Mouse (Mus musculus) heart, embryonic 12.5 days (tissue): Measurements from ENCODE around the gene Lcp2. TPM values are rescaled to one million over a fixed set of nuclear protein-coding genes. Genes with fewer than 3 reads are reported as not detected.
"Not testable (repeated sequence)": the region's sequence is repeated elsewhere in the genome, so short reads cannot be mapped to it uniquely, and the experiment has no call there.

Source experiments
- ATAC-seq: fragments of 200-750 bp; cut with Nextera tagmentation; 2 replicates; pipeline ENCODE4 v1.8.0; 2017; ENCODE audit warnings: moderate TSS enrichment, moderate library complexity; ENCODE audit not compliant: insufficient number of reproducible peaks, low FRiP score
- H3K27ac ChIP-seq: fragments of 300-500 bp; sonication (generic); 2 replicates; pipeline ENCODE4 v1.5.1; 2016; ENCODE audit warnings: mild to moderate bottlenecking, moderate library complexity; ENCODE audit not compliant: poor library complexity, severe bottlenecking
- H3K27me3 ChIP-seq: fragments of 300-500 bp; sonication (generic); replicated peaks from 2 replicates; pipeline ENCODE4 v1.6.1; 2016; ENCODE audit warnings: mild to moderate bottlenecking, moderate library complexity
- H3K36me3 ChIP-seq: fragments of 300-500 bp; sonication (generic); 2 replicates; pipeline ENCODE4 v1.6.1; 2016; ENCODE audit warnings: mild to moderate bottlenecking, moderate library complexity
- H3K4me1 ChIP-seq: fragments of 300-500 bp; sonication (generic); replicated peaks from 2 replicates; pipeline ENCODE4 v1.6.1; 2016; ENCODE audit warnings: mild to moderate bottlenecking
- H3K4me2 ChIP-seq: fragments of 300-500 bp; sonication (generic); 2 replicates; pipeline ENCODE4 v1.6.1; 2016; ENCODE audit warnings: mild to moderate bottlenecking, moderate library complexity
- H3K4me3 ChIP-seq: fragments of 300-500 bp; sonication (generic); 2 replicates; pipeline ENCODE4 v1.5.1; 2016; ENCODE audit warnings: mild to moderate bottlenecking
- H3K9ac ChIP-seq: fragments of 300-500 bp; sonication (generic); 2 replicates; pipeline ENCODE4 v1.6.1; 2016; ENCODE audit warnings: mild to moderate bottlenecking, moderate library complexity
- H3K9me3 ChIP-seq: fragments of 300-500 bp; sonication (generic); replicated peaks from 2 replicates; pipeline ENCODE4 v1.6.1; 2016; ENCODE audit warnings: mild to moderate bottlenecking, moderate library complexity
- WGBS: fragments of 180-500 bp; shearing (Covaris S2); methylation state at CpG from one replicate; pipeline ENCODE4 v1.1.7; 2016; 5-methylcytosine and 5-hydroxymethylcytosine counted together
- polyA plus RNA-seq: library from polyadenylated mRNA; unstranded; fragments of >200 nt; fragmentation: Nextera tagmentation; extraction: Ambion mirVana; gene quantifications from 2 replicates; pipeline ENCODE4 v1.2.1, GENCODE M21; 2016

The Lcp2 gene
- polyA plus RNA-seq, 1 experiment from 2014 or later: 1.3 TPM

- H3K9ac ChIP-seq: no peak overlapping the region
- H3K9me3 ChIP-seq: no peaks in the 10 kb centered on the region
- ATAC-seq: no peak
- no peak overlapping the region for H3K4me3 ChIP-seq
- H3K27ac ChIP-seq: no peak overlapping the region
- H3K4me1 ChIP-seq: peaks cover 2% of the 10 kb centered on the region; the same call in 1 of the 2 replicates
- no peak overlapping the region for H3K4me2 ChIP-seq
- peaks cover 10% of the 10 kb centered on the region; the same call in 1 of the 2 replicates for H3K27me3 ChIP-seq
- H3K36me3 ChIP-seq: no peaks in the 10 kb centered on the region
- 14% methylated on average over 7 of the region's 7 CpGs for WGBS
Observed at GRCm38 (mm10) chr11:34124852-34125251, 78.1 kb downstream of the Lcp2 start.

GRCm38 (mm10) chr11:34125727-34126126, 79.0 kb downstream of the Lcp2 start:
- not testable (repeated sequence) for H3K4me3 ChIP-seq, H3K9me3 ChIP-seq, H3K9ac ChIP-seq, ATAC-seq, H3K4me1 ChIP-seq, H3K27ac ChIP-seq, H3K4me2 ChIP-seq, H3K36me3 ChIP-seq
- H3K27me3 ChIP-seq: peaks cover 10% of the 10 kb centered on the region; the same call in 1 of the 2 replicates
- 72% methylated on average over 3 of the region's 3 CpGs for WGBS

GRCm38 (mm10) chr11:34128412-34128811, 81.7 kb downstream of the Lcp2 start:
- no peak overlapping the region for H3K4me2 ChIP-seq
- no peak overlapping the region for H3K4me3 ChIP-seq
- peaks cover 2% of the 10 kb centered on the region; the same call in 1 of the 2 replicates for H3K27me3 ChIP-seq
- no peaks in the 10 kb centered on the region for H3K36me3 ChIP-seq
- no peaks in the 10 kb centered on the region for H3K9me3 ChIP-seq
- peaks cover 2% of the 10 kb centered on the region; the same call in 1 of the 2 replicates for H3K4me1 ChIP-seq
- WGBS: 58% methylated on average over 2 of the region's 2 CpGs
- no peak overlapping the region for H3K27ac ChIP-seq
- H3K9ac ChIP-seq: no peak overlapping the region
- no peak for ATAC-seq

DNA sequence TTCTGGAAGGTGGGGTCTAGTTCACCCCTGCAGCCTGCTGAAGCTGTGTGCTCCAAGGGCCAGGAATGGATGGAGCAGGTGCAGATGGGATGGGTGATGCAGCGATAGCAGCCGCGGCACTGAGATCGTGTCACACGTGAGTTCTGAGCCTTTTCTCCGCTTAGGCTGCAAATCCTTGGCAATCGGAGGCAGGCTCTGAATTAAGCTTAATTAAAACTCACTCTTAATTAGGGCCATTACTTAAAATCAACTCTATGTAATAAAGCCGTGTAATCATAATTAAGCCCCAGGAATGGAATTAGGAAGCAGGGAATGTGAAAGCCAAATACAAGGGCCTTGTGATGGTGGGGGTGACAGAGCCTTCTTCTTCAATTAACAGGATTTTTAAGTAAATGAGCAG, 92.6 kb downstream of the Lcp2 start:
- Histone ChIP-seq H3K36me3 (no peaks in the 10 kb centered on the region), H3K9ac (no peak overlapping the region), H3K4me2 (no peak overlapping the region), H3K4me3 (no peak overlapping the region), H3K9me3 (no peaks in the 10 kb centered on the region), H3K27ac (no peak overlapping the region), H3K27me3 (no peaks in the 10 kb centered on the region), H3K4me1 (no peaks in the 10 kb centered on the region)
- no peak for ATAC-seq
- WGBS: 86% methylated on average over 8 of the region's 8 CpGs

Other genes with a start within 250 kb of the Lcp2 start
- gene Kcnmb1, start 83.9 kb upstream of the Lcp2 start, polyA plus RNA-seq: 4.6 and 4.7 TPM in 2 replicates
- 0.24 and 0.54 TPM in 2 replicates for gene Kcnip1, start 53.8 kb upstream of the Lcp2 start, polyA plus RNA-seq
- not detected in 2 replicates for gene 4930469K13Rik, start 51.6 kb downstream of the Lcp2 start, polyA plus RNA-seq
- gene Foxi1, start 161.2 kb downstream of the Lcp2 start, polyA plus RNA-seq: not detected in 2 replicates